In genomic region chr19:59513181-59513580, GRCm38 (mm10) we compare ENCODE assay signal across 27 mouse cellular contexts. TPM values are rescaled to one million over a fixed set of nuclear protein-coding genes. Genes with fewer than 3 reads are reported as not detected.
"Had no signal": no experiment of that assay in that cellular context is flagged by ENCODE, and none has a peak within 500 bp of the region (broad histone marks: within the 10 kb centered on the region; RNA-seq: fewer than 3 reads in every experiment).

No protein-coding gene starts in this region.

- H3K4me1 ChIP-seq: heart, embryonic 10.5 days; heart, embryonic 12.5 days; hindbrain, embryonic 10.5 days; hindbrain, embryonic 12.5 days; intestine, embryonic 15.5 days; limb, embryonic 10.5 days; limb, embryonic 12.5 days; liver, embryonic 13.5 days; liver, embryonic 15.5 days had no signal

- H3K4me2 ChIP-seq: heart, embryonic 12.5 days; hindbrain, embryonic 12.5 days; hindbrain, embryonic 14.5 days; intestine, embryonic 15.5 days; limb, embryonic 12.5 days; liver, embryonic 11.5 days; liver, embryonic 13.5 days; liver, embryonic 15.5 days had no signal

- H3K4me3 ChIP-seq: gastrocnemius, adult 2 months; heart, adult 2 months; heart, embryonic 10.5 days; heart, embryonic 12.5 days; hindbrain, embryonic 10.5 days; hindbrain, embryonic 12.5 days; intestine, embryonic 15.5 days; layer of hippocampus, adult 2 months; left cerebral cortex, adult 2 months; limb, embryonic 10.5 days; limb, embryonic 12.5 days; liver, embryonic 13.5 days; liver, embryonic 15.5 days had no signal

- H3K36me3 ChIP-seq: heart, embryonic 10.5 days; heart, embryonic 12.5 days; hindbrain, embryonic 10.5 days; hindbrain, embryonic 12.5 days; intestine, embryonic 15.5 days; limb, embryonic 10.5 days; limb, embryonic 12.5 days; liver, embryonic 13.5 days; liver, embryonic 15.5 days had no signal

- H3K9me3 ChIP-seq: heart, embryonic 10.5 days; heart, embryonic 12.5 days; hindbrain, embryonic 10.5 days; hindbrain, embryonic 12.5 days; intestine, embryonic 15.5 days; limb, embryonic 10.5 days; limb, embryonic 12.5 days; liver, embryonic 13.5 days; liver, embryonic 15.5 days had no signal

- H3K27me3 ChIP-seq: hindbrain, embryonic 12.5 days; intestine, embryonic 15.5 days; liver, embryonic 13.5 days; liver, embryonic 15.5 days had no signal

- H3K9ac ChIP-seq: heart, embryonic 12.5 days; hindbrain, embryonic 12.5 days; hindbrain, embryonic 14.5 days; intestine, embryonic 15.5 days; limb, embryonic 12.5 days; liver, embryonic 13.5 days; liver, embryonic 15.5 days; liver, postnatal 0 days had no signal

- DNase-seq: gastrocnemius, adult 2 months; gastrocnemius, postnatal 10 days; gastrocnemius, postnatal 25 days; heart, adult 2 months; heart, postnatal 10 days; heart, postnatal 4 days; liver; liver, embryonic 13.5 days; liver, postnatal 0 days had no signal

- H3K27ac ChIP-seq: gastrocnemius, adult 2 months; heart, adult 2 months; heart, embryonic 10.5 days; hindbrain, embryonic 10.5 days; hindbrain, embryonic 12.5 days; hindbrain, embryonic 14.5 days; intestine, embryonic 15.5 days; layer of hippocampus, adult 2 months; left cerebral cortex, adult 2 months; limb, embryonic 10.5 days; limb, embryonic 12.5 days; liver, embryonic 13.5 days; liver, embryonic 15.5 days had no signal

- ATAC-seq: forebrain, embryonic 16.5 days; hindbrain, embryonic 16.5 days; inflammation-experienced regulatory T-cells, adult 6 months; intestine, embryonic 15.5 days; intestine, postnatal 0 days; liver, postnatal 0 days had no signal

RNA-seq across cellular contexts. Expression of gene Emx2, which starts 55.0 kb away (rescaled TPM):
- polyA plus RNA-seq: heart, adult 2 months; heart, embryonic 12.5 days; heart, embryonic 14.5 days; heart, embryonic 16.5 days; hindbrain, embryonic 14.5 days; hindbrain, embryonic 16.5 days; inflammation-experienced regulatory T-cells, adult 6 months; intestine, postnatal 0 days; liver, embryonic 13.5 days; liver, postnatal 0 days had no signal
